Mouse (Mus musculus): ENCODE measurements around the gene Ubc. TPM values are rescaled to one million over a fixed set of nuclear protein-coding genes. Genes with fewer than 3 reads are reported as not detected.
A peak's percentile ranks its signal among the peaks of the same experiment; 100 is the strongest.
"Not testable (repeated sequence)": the region's sequence is repeated elsewhere in the genome, so short reads cannot be mapped to it uniquely, and the experiment has no call there.

Gene Ubc
- polyA plus RNA-seq (2015; fragmentation: Nextera tagmentation; extraction: Ambion mirVana): 979 and 1,012 TPM in 2 replicates

DNA sequence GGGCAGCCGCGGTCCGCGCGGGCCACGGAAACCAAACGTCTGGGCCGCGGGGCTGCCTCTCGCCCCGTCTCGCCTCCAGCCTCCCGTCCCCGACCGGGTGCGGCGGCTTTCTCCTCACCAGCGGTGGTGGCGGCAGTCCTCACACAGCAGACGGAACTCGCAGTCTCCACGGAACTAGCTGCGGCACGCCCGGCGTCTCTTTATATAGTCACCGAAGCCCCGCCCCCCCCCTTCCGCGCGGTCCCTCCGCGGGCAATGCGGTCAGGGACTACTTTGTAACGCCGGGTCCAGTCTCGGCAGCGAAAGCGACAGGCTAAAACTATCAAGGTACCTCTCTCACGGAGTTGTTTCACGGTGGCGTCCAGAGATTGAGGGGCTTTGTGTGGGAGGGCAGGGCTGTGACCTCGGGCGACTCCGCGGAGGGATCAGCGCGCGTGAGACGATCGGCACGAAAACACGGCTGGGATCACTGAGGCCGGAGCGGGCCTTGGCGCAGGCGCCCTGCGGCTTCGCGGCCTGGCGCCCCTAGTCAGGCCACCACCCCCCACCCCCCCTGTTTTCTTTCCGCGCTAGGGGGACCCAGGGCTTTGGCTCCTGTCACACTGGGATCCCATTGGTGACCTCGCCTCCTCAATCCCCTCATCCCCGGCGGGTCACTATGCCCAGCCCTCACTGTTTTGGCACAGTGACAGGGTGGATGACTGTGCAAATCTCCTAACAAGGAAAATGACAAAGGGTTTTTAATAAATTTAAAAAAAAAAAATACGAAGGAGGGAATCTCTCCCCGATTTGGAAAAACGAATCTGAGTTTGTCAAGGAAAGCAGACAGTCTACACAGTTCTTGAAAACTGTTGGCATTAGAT is at the start of gene Ubc:
Ubc (minus strand) TSS at position 624 of the 863 bp plus-strand sequence.
- Histone ChIP-seq H3K9me3 (no peaks in the 10 kb centered on the region), H3K27ac (peak within 1 kb of the TSS; percentile 98), H3K36me3 (peaks cover 13% of the 10 kb centered on the region), H3K4me2 (peak within 1 kb of the TSS; percentile 95), H3K4me3 (peak within 1 kb of the TSS; percentile 100), H3K27me3 (no peaks in the 10 kb centered on the region), H3K4me1 (peaks cover 48% of the 10 kb centered on the region), H3K9ac (peak within 1 kb of the TSS; percentile 100)
- WGBS: under 1% methylated on average over 68 of the region's 69 CpGs
- ATAC-seq (ENCODE audit: insufficient number of reproducible peaks, insufficient read depth, low FRiP score, low TSS enrichment, low read depth): peak; percentile 60; the same call in 1 of the 2 replicates

GRCm38 (mm10) chr5:125434347-125434746 is 44.3 kb upstream of the Ubc start:
- peak overlapping the region; percentile 92 for H3K4me3 ChIP-seq
- peak; percentile 0; the same call in 1 of the 2 replicates for ATAC-seq (ENCODE audit: insufficient number of reproducible peaks, insufficient read depth, low FRiP score, low TSS enrichment, low read depth)
- H3K27ac ChIP-seq, H3K27me3 ChIP-seq, H3K9me3 ChIP-seq, H3K9ac ChIP-seq: not testable (repeated sequence)
- 52% methylated on average over 15 of the region's 15 CpGs for WGBS
- H3K4me2 ChIP-seq: peak overlapping the region; percentile 87
- peaks cover 12% of the 10 kb centered on the region for H3K4me1 ChIP-seq
- H3K36me3 ChIP-seq: peaks cover 24% of the 10 kb centered on the region

GRCm38 (mm10) chr5:125433793-125434337 is 43.9 kb upstream of the Ubc start, which contains the start of gene Dhx37:
Gene Dhx37, minus strand, starts transcription at chr5:125434121.
- Histone ChIP-seq H3K36me3 (peaks cover 29% of the 10 kb centered on the region), H3K4me1 (peaks cover 12% of the 10 kb centered on the region), H3K27me3 (no peaks in the 10 kb centered on the region), H3K4me3 (peak within 1 kb of the TSS; percentile 92), H3K9me3 (no peaks in the 10 kb centered on the region), H3K9ac (peak within 1 kb of the TSS; percentile 92), H3K27ac (peak within 1 kb of the TSS; percentile 62), H3K4me2 (peak within 1 kb of the TSS; percentile 87)
- WGBS: 0% methylated on average over 46 of the region's 46 CpGs
- peak; percentile 92 for ATAC-seq (ENCODE audit: insufficient number of reproducible peaks, insufficient read depth, low FRiP score, low TSS enrichment, low read depth)

- H3K4me2 ChIP-seq: peak overlapping the region; percentile 87; the same call in 1 of the 2 replicates
- H3K36me3 ChIP-seq: peaks cover 44% of the 10 kb centered on the region
- 90% methylated on average over 2 of the region's 2 CpGs for WGBS
- not testable (repeated sequence) for H3K9me3 ChIP-seq; ATAC-seq (ENCODE audit: insufficient number of reproducible peaks, insufficient read depth, low FRiP score, low TSS enrichment, low read depth); H3K27ac ChIP-seq; H3K27me3 ChIP-seq
- 0 out of 2 replicates have a peak overlapping the region, but pooled peaks have one; percentile 1 for H3K9ac ChIP-seq
- peak overlapping the region; percentile 92; the same call in 1 of the 2 replicates for H3K4me3 ChIP-seq
- peaks cover 12% of the 10 kb centered on the region for H3K4me1 ChIP-seq
Observed at GRCm38 (mm10) chr5:125432324-125432723, 42.3 kb upstream of the Ubc start.

- ATAC-seq (ENCODE audit: insufficient number of reproducible peaks, insufficient read depth, low FRiP score, low TSS enrichment, low read depth): no peak
Observed at GRCm38 (mm10) chr5:125426343-125426742, 36.3 kb upstream of the Ubc start.

GRCm38 (mm10) chr5:125425698-125426276 is 35.8 kb upstream of the Ubc start:
- no peaks in the 10 kb centered on the region for H3K4me1 ChIP-seq
- H3K4me3 ChIP-seq: no peak overlapping the region
- no peaks in the 10 kb centered on the region for H3K9me3 ChIP-seq
- no peak overlapping the region for H3K27ac ChIP-seq
- no peak overlapping the region for H3K4me2 ChIP-seq
- peaks cover 100% of the 10 kb centered on the region for H3K36me3 ChIP-seq
- no peak overlapping the region for H3K9ac ChIP-seq
- H3K27me3 ChIP-seq: no peaks in the 10 kb centered on the region
- 91% methylated on average over 10 of the region's 10 CpGs for WGBS
- ATAC-seq (ENCODE audit: insufficient number of reproducible peaks, insufficient read depth, low FRiP score, low TSS enrichment, low read depth): no peak

More at GRCm38 (mm10) chr5:125426343-125426742, 36.3 kb upstream of the Ubc start:
- Histone ChIP-seq H3K4me1 (no peaks in the 10 kb centered on the region), H3K27me3 (no peaks in the 10 kb centered on the region), H3K9me3 (no peaks in the 10 kb centered on the region), H3K36me3 (peaks cover 100% of the 10 kb centered on the region), H3K4me2 (no peak overlapping the region), H3K27ac (no peak overlapping the region), H3K4me3 (no peak overlapping the region), H3K9ac (no peak overlapping the region)
- WGBS: 91% methylated on average over 10 of the region's 10 CpGs

DNA sequence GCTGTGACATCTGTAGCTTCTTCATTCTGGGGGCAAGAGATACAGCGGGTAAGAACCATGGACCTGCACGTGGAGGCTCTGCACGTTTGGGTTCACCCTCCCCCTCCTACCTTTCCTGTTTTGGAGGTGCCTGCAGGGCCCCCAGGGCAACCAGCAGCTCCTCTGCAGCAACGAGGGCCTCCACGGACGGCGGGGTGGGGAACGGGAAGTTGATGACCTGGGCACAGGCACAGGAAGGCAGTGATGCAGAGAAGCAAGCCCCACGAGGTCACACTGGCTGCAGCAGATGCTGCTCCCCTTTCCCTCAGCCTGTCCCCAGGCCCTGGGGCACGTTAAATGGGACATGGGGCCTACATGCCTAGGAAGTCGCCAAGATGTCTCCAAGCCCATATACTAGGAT is 29.1 kb upstream of the Ubc start:
- H3K4me1 ChIP-seq: no peaks in the 10 kb centered on the region
- ATAC-seq (ENCODE audit: insufficient number of reproducible peaks, insufficient read depth, low FRiP score, low TSS enrichment, low read depth): no peak
- H3K36me3 ChIP-seq: peaks cover 98% of the 10 kb centered on the region
- no peak overlapping the region for H3K9ac ChIP-seq
- no peaks in the 10 kb centered on the region for H3K9me3 ChIP-seq
- H3K4me3 ChIP-seq: no peak overlapping the region
- no peak overlapping the region for H3K4me2 ChIP-seq
- H3K27ac ChIP-seq: no peak overlapping the region
- WGBS: 70% methylated on average over 11 of the region's 11 CpGs
- H3K27me3 ChIP-seq: no peaks in the 10 kb centered on the region

DNA sequence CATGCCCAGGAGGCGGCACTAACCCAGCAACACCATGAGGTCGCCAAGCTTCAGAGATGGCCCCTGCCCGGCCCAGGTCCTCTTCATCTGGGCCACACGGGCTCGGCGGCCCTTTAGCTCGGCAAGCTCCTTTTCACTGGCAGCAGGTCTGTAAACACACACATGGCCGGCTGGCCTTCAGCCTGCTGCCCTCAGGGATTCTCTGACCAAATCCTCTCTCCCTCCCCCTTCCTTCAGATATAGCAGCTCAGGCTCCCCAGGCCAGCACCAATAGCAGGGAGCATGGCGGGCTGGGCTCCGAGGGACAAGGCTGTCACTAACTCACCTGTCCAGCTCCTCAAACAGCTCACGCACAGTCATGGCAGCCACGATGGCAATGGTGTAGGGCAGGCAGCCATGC is 28.6 kb upstream of the Ubc start:
- no peaks in the 10 kb centered on the region for H3K4me1 ChIP-seq
- H3K36me3 ChIP-seq: peaks cover 98% of the 10 kb centered on the region
- H3K4me3 ChIP-seq: no peak overlapping the region
- H3K9me3 ChIP-seq: no peaks in the 10 kb centered on the region
- no peaks in the 10 kb centered on the region for H3K27me3 ChIP-seq
- H3K9ac ChIP-seq: no peak overlapping the region
- no peak overlapping the region for H3K27ac ChIP-seq
- no peak overlapping the region for H3K4me2 ChIP-seq
- ATAC-seq (ENCODE audit: insufficient number of reproducible peaks, insufficient read depth, low FRiP score, low TSS enrichment, low read depth): no peak
- 93% methylated on average over 12 of the region's 12 CpGs for WGBS

DNA sequence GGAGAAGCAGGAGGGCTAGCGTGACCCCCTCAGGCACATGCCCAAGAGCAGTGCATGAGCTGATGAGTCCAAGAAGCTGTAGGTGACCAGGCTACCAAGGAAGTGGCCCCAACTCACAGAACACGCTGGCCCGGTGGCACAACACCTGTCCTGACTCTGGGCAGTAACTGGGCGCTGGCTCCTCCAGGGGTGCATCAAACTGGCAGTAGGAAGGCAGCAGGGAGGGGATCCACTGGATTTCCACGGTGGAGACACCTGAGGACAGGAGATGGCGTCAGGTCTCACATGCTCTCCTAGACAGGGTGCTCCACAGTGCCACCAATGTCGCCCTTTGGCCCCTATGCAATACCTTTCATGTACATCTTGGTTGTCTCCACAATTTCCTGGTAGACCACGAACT is 26.2 kb upstream of the Ubc start:
- ATAC-seq (ENCODE audit: insufficient number of reproducible peaks, insufficient read depth, low FRiP score, low TSS enrichment, low read depth): no peak
- Histone ChIP-seq H3K4me2 (no peak overlapping the region), H3K9me3 (no peaks in the 10 kb centered on the region), H3K27ac (no peak overlapping the region), H3K4me3 (no peak overlapping the region), H3K9ac (no peak overlapping the region), H3K4me1 (no peaks in the 10 kb centered on the region), H3K27me3 (no peaks in the 10 kb centered on the region), H3K36me3 (peaks cover 80% of the 10 kb centered on the region)
- WGBS: 91% methylated on average over 8 of the region's 8 CpGs

DNA sequence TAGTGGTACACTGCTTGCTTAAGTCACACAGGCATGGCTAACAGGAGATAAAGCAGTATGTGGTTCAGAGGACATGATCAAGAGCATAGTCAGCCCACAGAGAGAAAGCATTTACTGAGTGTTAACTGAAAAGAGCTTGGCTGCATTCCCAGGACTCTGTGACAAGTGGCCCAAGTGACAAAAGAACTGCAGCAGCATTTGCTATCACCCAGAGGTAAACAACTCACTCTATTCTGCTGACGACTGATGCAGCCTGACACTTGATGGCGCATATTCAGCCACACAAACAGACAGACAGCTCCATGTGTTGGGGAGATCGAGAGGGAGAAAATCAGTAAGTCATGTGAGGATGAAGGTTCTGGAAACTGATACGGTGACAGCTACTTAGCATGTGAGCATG is 23.8 kb upstream of the Ubc start:
- WGBS: 82% methylated on average over 4 of the region's 4 CpGs
- Histone ChIP-seq H3K9me3 (no peaks in the 10 kb centered on the region), H3K36me3 (peaks cover 57% of the 10 kb centered on the region), H3K4me3 (no peak overlapping the region), H3K9ac (no peak overlapping the region), H3K27ac (no peak overlapping the region), H3K27me3 (no peaks in the 10 kb centered on the region), H3K4me2 (no peak overlapping the region), H3K4me1 (peaks cover 8% of the 10 kb centered on the region)
- ATAC-seq (ENCODE audit: insufficient number of reproducible peaks, insufficient read depth, low FRiP score, low TSS enrichment, low read depth): no peak

DNA sequence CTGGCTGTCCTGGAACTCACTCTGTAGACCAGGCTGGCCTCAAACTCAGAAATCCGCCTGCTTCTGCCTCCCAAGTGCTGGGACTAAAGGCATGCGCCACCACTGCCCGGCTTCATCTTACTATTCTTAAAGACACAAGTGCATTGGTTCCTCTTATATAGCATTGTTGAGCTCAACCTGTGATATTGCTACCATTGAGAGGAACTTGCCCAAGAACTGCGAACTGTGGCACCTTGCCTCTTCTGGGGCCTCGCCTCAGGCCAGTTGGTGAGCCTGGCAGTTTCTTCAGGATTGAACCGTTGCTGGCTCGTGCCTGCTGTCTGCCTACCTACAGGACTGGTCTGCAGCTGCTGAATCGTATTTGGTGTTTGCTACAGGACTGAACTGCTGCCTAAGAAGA is 22.5 kb upstream of the Ubc start:
- not testable (repeated sequence) for ATAC-seq (ENCODE audit: insufficient number of reproducible peaks, insufficient read depth, low FRiP score, low TSS enrichment, low read depth); H3K9me3 ChIP-seq; H3K27ac ChIP-seq; H3K9ac ChIP-seq; H3K27me3 ChIP-seq; H3K4me3 ChIP-seq; H3K4me1 ChIP-seq; H3K4me2 ChIP-seq
- 87% methylated on average over 8 of the region's 8 CpGs for WGBS
- H3K36me3 ChIP-seq: peaks cover 45% of the 10 kb centered on the region
